8 mouse cellular contexts compared by ENCODE assay signal in genomic region chr16:31070358-31071133, GRCm38 (mm10). TPM values are rescaled to one million over a fixed set of nuclear protein-coding genes. Genes with fewer than 3 reads are reported as not detected.
A peak's percentile ranks its signal among the peaks of the same experiment; 100 is the strongest.
DNase-seq lines count a peak whose midpoint lies in the region; ATAC-seq and TF ChIP-seq lines count a peak whose summit lies in the region.

No protein-coding gene starts in this region.

- 0 out of 2 replicates have a peak, but pooled peaks cover 4% of the 10 kb centered on the region for H3K4me1 ChIP-seq in forebrain, embryonic 11.5 days (replicated peaks; ENCODE audit: control insufficient read depth, insufficient read depth, low read length)
- H3K4me1 ChIP-seq in heart, embryonic 15.5 days (replicated peaks): peaks cover 19% of the 10 kb centered on the region
- peaks cover 45% of the 10 kb centered on the region for H3K4me1 ChIP-seq in liver, embryonic 12.5 days

- H3K4me2 ChIP-seq in forebrain, embryonic 11.5 days (ENCODE audit: low read depth, low read length, severe bottlenecking): 0 out of 2 replicates have a peak overlapping the region, but pooled peaks have one; percentile 15
- H3K4me2 ChIP-seq in heart, embryonic 15.5 days: peak overlapping the region; percentile 55
- peak overlapping the region; percentile 47 for H3K4me2 ChIP-seq in liver, embryonic 12.5 days

- ATAC-seq in forebrain, embryonic 11.5 days (replicated peaks; ENCODE audit: low FRiP score): peak; percentile 44
- ATAC-seq in heart, embryonic 15.5 days (replicated peaks; ENCODE audit: insufficient number of reproducible peaks, insufficient read depth, low FRiP score, low read depth): peak; percentile 34
- ATAC-seq in liver, embryonic 12.5 days: peak; percentile 40

- H3K36me3 ChIP-seq in forebrain, embryonic 11.5 days (ENCODE audit: control insufficient read depth, insufficient read depth, low read length): no peaks in the 10 kb centered on the region
- H3K36me3 ChIP-seq in heart, embryonic 15.5 days: no peaks in the 10 kb centered on the region
- H3K36me3 ChIP-seq in liver, embryonic 12.5 days: no peaks in the 10 kb centered on the region
- 0 out of 2 replicates have a peak, but pooled peaks cover 2% of the 10 kb centered on the region for H3K36me3 ChIP-seq in splenic B cell, adult 2 months (ENCODE audit: control insufficient read depth, insufficient read depth, low read length, poor library complexity, severe bottlenecking)

- peak overlapping the region; percentile 27 for H3K9ac ChIP-seq in forebrain, embryonic 11.5 days (ENCODE audit: low read length)
- peak overlapping the region; percentile 14; the same call in 1 of the 2 replicates for H3K9ac ChIP-seq in heart, embryonic 15.5 days
- no peak overlapping the region; the same call in 1 of the 2 replicates for H3K9ac ChIP-seq in liver, embryonic 12.5 days

- DNase-seq in CD4-positive helper T cell, adult 2 months (ENCODE audit: low read depth, low spot score): peak; percentile 77
- peak; percentile 83 for DNase-seq in brain, embryonic 14.5 days (ENCODE audit: low read depth)
- DNase-seq in forebrain, embryonic 11.5 days (ENCODE audit: low spot score): peak; percentile 91
- DNase-seq in kidney, postnatal 14 days: peak; percentile 88
- peak; percentile 59 to 84 for DNase-seq in natural killer cell, adult 2 months (ENCODE audit: low spot score in 2 of 2)
- DNase-seq in splenic B cell, adult 2 months (ENCODE audit: low read depth, low spot score): peak; percentile 91

- TF ChIP-seq CTCF in brain, embryonic 14.5 days (IDR thresholded peaks at IDR 0.05; ENCODE audit: borderline replicate concordance, extremely low read depth, insufficient read depth, insufficient read length): peak; percentile 99

- no peak overlapping the region for H3K4me3 ChIP-seq in forebrain, embryonic 11.5 days (ENCODE audit: low read depth, low read length)
- H3K4me3 ChIP-seq in heart, embryonic 15.5 days: peak overlapping the region; percentile 17
- no peak overlapping the region for H3K4me3 ChIP-seq in liver, embryonic 12.5 days

- WGBS in forebrain, embryonic 11.5 days: 22% methylated on average over 21 of the region's 21 CpGs
- WGBS in heart, embryonic 15.5 days: 11% methylated on average over 21 of the region's 21 CpGs
- 15% methylated on average over 19 of the region's 21 CpGs for WGBS in liver, embryonic 12.5 days (ENCODE audit: insufficient replicate concordance)

- H3K9me3 ChIP-seq in forebrain, embryonic 11.5 days (ENCODE audit: control insufficient read depth, low read length): no peaks in the 10 kb centered on the region
- H3K9me3 ChIP-seq in heart, embryonic 15.5 days (replicated peaks): no peaks in the 10 kb centered on the region
- no peaks in the 10 kb centered on the region for H3K9me3 ChIP-seq in liver, embryonic 12.5 days (replicated peaks)

- no peak overlapping the region for H3K27ac ChIP-seq in forebrain, embryonic 11.5 days (ENCODE audit: low read depth, low read length)
- no peak overlapping the region for H3K27ac ChIP-seq in heart, embryonic 15.5 days
- H3K27ac ChIP-seq in liver, embryonic 12.5 days: no peak overlapping the region

- no peak for TF ChIP-seq POLR2A in brain, embryonic 14.5 days (IDR thresholded peaks at IDR 0.05; ENCODE audit: borderline replicate concordance, extremely low read depth, insufficient read depth, insufficient read length, poor library complexity, severe bottlenecking)

- no peaks in the 10 kb centered on the region for H3K27me3 ChIP-seq in forebrain, embryonic 11.5 days (ENCODE audit: control insufficient read depth, insufficient read depth, low read length)
- no peaks in the 10 kb centered on the region for H3K27me3 ChIP-seq in heart, embryonic 15.5 days
- no peaks in the 10 kb centered on the region for H3K27me3 ChIP-seq in liver, embryonic 12.5 days (replicated peaks)
- H3K27me3 ChIP-seq in splenic B cell, adult 2 months (ENCODE audit: control insufficient read depth, insufficient read depth, low read length, poor library complexity, severe bottlenecking): no peaks in the 10 kb centered on the region

RNA-seq across cellular contexts. Expression of gene Xxylt1, which starts 10.7 kb away (rescaled TPM):
- 13.9 and 15.3 TPM in 2 replicates for polyA plus RNA-seq in brain, embryonic 14.5 days (2012; rRNA removed)
- polyA plus RNA-seq in forebrain, embryonic 11.5 days (2014; fragmentation: Nextera tagmentation; extraction: Ambion mirVana): 14.5 and 14.7 TPM in 2 replicates
- 6.8 and 9.9 TPM in 2 replicates for polyA plus RNA-seq in heart, embryonic 15.5 days (2015; fragmentation: Nextera tagmentation; extraction: Ambion mirVana)
- 7.5 and 8.3 TPM in 2 replicates for polyA plus RNA-seq in liver, embryonic 12.5 days (2016; fragmentation: Nextera tagmentation; extraction: Ambion mirVana)
